Mouse (Mus musculus) C2C12 (cell line): Measurements from ENCODE around the gene Btn1a1.

Experiments used
- CEBPB ChIP-seq: IDR thresholded peaks from one replicate; pipeline ENCODE4 v1.6.1; 2011; ENCODE audit warnings: low read depth, mild to moderate bottlenecking, control low read depth, moderate library complexity
- CTCF ChIP-seq: IDR thresholded peaks from one replicate; pipeline ENCODE4 v1.5.1; 2011; ENCODE audit not compliant: control insufficient read depth, insufficient read depth, insufficient read length

- no peak for TF ChIP-seq CTCF
- no peak for TF ChIP-seq CEBPB
These were observed 25.2 kb upstream of the Btn1a1 start for GRCm38 (mm10) chr13:23490863-23491262.
